Mouse (Mus musculus) 3134 (cell line): ENCODE results near the gene Acaa1a.
A peak's percentile ranks its signal among the peaks of the same experiment; 100 is the strongest.
"Not testable (repeated sequence)": the region's sequence is repeated elsewhere in the genome, so short reads cannot be mapped to it uniquely, and the experiment has no call there.

Experiments used
- DNase-seq: peaks from one replicate; pipeline ENCODE4 v3.0.0-alpha.2; 2011; ENCODE audit warnings: low spot score; ENCODE audit not compliant: insufficient read length; ENCODE audit errors: extremely low read depth

The Acaa1a gene

DNA sequence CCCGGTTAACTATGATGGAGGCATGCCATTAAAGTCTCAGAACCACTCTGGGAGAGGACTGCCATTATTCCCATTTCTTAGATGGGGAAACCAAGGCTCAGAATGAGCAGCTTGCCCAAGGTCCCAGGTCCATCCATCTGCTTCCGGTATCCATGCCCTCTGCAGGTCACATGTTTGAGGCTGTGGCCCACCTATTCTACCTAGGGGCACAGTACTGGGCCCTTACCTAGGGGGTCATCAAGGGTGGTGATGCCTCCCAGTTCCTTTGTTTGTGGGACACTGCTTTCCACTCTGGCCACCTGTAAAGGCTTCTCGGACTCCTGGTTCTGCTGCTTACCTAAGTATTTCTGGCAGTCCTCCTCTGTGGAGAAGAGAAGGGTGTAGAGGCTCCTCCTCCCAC, 1.1 kb upstream of the Acaa1a start:
- DNase-seq: no peak

DNA sequence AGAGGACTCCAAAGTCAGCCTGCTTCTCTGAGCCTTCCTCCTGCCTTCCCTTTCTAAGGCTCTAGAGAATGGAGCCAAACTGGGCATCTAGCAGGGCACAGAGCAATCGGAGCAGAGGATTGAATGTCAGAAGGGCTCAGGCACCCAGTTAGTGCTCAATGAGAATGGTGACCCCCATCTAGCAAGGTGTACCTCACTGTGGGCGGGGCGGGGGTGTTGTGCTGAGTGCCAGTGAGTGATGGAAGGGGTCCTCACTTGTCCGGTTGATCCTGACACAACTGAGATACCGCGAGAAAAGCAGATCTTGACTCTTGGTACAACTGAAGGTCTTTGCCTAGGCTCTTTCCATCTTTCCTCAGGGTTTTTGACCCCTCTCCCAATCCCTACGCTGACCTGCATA, 370 bp upstream of the Acaa1a start:
- no peak for DNase-seq

DNA sequence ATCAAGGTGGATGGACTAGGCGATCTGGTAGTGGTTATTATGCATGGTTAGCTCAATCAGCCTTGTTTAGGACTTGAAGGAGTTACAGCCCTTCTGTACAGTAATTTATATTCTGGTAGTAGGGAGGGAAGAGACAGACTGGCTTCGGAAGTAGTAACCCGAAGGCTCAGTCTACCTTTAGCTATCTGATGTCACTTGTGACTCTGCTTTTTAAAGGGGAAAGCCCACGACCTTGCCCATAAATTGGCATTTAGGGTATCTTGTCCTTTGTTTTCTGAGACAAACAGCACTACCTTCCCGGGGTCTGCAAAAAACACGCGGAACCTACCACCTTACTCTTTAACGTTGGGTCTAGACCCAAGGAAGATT, 720 bp downstream of the Acaa1a start:
- DNase-seq: no peak

DNA sequence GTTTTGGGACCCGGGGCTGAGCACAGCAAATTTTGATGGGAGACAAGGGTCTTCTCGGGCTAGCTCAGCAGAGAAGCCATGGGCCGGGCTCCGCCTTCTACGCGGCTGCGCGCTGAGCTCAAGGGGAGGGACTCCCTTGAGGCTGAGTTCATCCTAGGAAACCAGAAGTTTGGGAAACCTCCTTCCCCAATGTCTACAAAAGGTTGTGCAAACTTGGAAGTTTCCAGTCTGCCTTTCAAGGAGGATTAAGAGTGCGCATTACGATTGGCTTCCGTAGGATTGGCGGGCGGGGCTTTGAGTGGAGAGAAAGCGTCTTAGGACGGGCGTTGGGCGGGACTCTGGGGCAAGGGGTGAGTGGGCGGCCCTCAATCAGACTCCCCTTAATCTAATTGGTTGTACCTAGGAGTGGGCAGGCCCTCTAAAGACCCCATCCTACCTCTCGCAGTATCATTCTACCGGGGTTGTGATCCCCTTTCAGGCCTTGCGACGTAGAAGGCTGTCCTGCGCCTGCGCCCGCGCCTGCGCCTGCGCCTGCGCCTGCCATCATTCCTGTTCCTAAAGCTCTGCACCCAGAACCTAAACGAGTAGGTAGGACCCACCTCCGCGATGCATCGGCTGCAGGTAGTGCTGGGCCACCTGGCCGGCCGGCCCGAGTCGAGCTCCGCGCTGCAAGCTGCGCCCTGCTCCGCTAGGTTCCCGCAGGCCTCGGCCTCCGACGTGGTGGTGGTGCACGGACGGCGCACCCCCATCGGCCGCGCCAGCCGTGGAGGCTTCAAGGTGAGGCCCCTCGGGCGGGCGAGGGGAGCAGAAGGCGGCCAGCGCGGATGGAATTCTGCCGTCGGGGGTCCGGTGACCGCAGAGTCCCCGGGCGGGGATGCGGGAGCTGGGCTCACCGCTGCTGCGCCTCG, 1.7 kb downstream of the Acaa1a start, which contains the start of gene Myd88:
TSS of gene Myd88 (minus strand) at position 503 of the 908 bp plus-strand sequence.
- DNase-seq: peak; percentile 96

DNA sequence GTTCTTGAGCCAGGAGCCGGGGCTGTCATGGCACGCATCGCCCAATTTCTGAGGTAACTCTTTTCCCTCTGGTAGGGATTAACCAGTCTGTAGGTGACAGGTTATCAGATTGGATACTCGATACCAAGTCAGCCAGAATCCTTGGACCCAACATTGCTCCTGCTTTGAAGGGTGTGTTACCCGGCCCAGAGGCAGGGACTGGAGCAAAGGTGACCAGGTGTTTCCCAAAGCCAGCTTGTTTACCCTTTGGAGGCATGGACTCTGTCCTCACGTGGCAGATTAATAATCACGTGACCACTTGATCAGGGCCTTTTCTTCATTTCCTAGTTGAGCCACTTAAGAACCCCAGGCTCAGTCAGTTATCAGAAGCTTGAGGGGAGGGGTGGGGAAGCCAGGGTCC, 3.3 kb downstream of the Acaa1a start:
- DNase-seq: no peak

DNA sequence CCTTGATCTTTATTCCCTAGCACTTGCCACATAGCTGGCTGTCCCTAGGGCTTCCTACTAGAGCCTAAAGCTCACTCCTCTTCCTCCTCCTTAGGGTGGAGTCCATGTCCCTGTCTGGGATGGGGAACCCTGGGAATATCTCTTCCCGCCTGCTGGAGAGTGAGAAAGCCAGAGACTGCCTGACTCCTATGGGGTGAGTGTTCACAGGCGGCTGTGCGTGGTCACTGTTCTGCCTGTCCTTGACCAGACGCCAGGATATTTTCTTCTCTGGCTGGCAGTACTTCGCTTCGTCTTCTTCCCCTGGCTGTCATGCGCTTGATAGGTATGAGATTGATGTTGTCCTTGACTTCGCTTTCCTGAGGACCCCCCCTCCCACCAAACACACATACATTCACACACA, 6.9 kb downstream of the Acaa1a start:
- DNase-seq: no peak

DNA sequence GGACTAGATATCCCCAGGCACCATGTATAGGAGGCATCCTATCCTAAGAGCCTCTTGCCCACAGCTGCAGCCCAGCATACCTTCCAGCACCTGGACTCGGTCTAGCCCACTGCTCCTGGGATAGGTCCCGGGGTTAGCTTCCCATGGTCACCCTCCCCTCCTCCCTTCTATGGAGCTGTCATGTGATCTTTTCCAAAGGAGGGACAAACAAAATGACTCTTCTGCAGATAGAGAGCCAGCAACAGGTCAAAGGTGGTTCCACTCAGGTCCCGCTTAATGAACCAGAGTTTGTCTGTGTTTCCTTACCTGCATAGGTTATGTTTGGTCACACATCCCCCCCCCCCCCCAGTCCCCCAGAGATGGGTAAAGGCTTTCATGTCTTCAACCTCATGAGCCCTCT, 11.1 kb downstream of the Acaa1a start:
- no peak for DNase-seq

DNA sequence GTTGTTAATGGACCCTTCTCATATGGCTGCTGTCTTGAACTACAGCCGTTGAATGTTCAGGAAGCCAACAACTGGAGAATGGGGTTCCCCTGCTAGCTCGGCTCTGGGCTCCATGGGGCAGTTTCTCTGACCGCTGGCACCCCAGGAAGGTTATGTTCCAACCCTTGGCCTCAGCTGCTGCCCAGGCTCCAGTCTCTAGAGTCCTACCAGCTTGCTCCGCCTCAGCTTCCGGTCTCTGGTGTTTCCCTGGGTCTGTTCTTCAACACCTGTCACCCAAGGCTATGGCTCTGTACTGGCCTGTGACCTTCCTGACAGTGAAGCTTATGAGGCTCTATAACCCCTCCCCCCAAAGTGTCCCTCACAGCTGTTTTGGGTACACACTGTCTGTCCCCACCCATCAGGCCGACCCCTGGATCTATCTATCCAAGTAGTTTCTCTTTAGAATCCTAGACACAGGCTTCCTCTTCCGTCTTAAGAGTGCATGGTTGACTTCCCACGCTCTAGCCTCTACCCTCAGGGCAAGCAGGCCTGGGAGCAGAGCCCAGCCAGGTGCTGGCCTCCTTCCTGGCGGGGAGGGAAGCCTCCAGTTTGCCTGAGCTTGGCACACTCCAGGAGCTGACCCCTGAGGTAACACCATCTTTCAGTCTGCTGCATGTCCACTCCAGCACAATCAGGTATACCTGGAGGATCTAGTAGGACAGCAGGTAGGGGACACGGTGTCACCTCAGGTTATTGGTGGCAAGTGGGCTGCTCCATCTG, 11.7 kb downstream of the Acaa1a start:
- no peak for DNase-seq

DNA sequence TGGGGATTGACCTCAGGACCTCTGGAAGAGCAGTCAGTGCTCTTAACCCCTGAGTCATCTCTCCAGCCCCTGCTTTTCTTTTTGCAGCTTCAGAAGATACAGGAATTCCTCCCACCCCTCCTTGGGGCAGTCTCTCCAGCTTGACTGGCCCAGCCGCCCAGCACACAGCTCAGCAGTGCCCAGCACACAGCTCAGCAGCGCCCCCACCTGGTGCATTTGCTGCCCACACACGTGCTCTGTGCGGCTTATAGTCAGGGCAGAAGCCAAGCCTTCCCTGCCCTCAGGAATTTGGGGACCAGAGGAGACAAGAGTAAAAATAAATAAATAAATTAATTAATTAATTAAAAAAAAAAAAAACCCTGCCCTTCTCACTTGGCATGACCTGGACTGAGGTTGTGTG, 12.6 kb downstream of the Acaa1a start:
- DNase-seq: peak; percentile 79

DNA sequence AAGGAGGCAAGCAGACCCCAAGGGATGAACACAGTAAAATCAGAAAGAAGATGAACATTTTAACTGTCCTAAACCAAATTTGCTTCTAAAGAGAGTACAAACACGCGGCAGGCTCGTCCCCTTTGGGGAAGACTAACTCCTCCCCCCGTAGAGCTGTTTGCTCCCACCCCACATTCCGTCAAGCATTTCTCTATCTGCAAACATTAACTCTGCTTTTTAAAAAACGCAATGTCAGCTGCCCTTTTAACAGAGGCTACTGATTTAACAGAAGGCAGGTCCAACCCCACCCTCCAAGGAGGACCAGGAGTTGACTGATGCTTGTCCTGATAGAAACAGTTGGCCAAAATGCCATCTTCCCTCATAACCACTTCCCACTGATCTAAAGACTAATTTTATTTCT, 14.4 kb downstream of the Acaa1a start:
- DNase-seq: no peak

DNA sequence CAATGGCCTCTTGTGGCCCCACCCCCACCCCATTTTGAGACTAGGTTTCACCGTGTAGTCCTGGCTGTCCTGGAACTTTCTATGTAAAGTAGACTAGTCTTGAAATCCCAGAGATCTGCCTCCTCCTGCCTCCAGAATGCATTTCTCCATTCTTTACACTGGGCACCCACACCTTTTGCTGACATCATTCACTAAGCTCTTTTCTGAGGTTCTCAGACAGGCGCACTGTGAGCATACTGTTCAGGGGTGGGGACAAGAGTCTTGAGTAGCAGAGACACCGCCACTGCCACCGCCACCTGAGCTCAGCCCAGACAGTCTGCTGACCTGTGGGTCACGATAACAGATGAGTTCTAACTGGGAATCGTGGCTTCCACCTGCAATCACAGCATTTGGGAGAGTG, 16.5 kb downstream of the Acaa1a start:
- no peak for DNase-seq

DNA sequence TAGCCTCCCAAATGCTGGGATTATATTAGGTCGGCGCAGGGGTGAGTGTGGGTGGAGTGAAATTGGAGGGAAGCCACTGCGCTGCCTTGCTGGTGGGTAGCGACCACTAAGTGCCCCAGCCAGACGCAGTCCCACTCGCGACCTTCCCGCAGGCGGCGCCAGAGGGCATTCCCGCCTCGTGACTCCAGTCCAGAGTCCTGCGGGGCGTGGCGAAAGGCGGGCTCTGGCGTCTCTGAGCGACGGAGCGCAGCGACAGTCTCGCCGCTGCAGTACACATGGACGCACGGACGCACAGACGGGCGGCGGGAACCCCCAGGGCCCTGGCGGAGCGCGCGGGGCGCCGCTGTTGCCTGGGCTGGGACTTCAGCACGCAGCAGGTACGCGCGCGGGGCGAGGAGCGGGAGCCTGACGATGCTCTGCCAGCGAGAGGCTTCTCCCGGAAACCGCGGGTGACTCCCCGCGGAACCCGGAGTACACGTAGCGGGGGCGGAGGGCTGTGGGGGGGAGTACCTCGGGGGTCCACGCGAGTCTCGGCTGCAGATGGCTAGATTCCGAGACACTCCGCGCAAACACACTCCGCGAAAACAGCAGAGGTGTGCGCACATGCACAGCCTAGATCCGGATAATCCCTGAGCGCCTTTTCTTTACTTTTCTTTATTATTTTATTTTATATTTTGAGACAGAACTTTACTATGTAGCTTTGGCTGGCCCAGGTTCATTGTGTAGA, 18.0 kb downstream of the Acaa1a start, which contains the start of gene Xylb:
TSS of gene Xylb (plus strand) at position 51 of the 727 bp plus-strand sequence.
- DNase-seq: peak; percentile 91

DNA sequence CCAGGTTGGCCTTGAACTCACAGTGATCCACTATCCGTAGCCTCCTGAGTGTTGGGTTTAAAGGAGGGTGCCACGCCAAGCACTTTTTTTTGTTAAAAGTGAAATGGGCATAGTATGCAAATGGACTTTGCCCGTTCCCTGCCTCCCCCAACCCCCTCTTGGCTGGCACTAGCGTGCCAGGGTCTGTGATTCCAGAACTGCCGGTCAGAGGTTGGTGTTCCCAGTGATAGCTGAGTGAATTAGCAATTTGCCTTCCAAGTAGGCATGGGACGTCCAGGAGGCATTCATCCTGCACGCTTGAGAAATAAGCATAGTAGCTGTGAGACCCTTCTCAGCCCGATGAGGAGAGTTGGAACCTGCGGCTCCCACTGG, 18.6 kb downstream of the Acaa1a start:
- no peak for DNase-seq

DNA sequence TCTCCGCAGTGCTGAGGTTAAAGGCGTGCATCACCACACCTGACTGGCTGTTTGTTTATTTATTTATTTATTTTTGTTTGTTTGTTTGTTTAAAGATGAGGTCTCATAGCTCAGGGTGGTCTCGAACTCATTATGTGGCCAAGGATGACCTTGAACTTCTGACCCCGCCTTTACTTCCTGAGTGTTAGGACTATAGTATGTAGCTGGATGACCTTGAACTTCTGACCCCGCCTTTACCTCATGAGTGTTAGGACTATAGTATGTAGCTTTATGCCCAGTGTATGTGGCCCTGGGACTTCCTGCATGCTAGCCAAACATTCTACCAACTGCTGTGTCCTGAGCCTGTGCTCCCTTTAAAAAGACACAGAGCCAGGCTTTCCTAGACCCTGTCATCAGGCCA, 21.9 kb downstream of the Acaa1a start:
- DNase-seq: no peak

DNA sequence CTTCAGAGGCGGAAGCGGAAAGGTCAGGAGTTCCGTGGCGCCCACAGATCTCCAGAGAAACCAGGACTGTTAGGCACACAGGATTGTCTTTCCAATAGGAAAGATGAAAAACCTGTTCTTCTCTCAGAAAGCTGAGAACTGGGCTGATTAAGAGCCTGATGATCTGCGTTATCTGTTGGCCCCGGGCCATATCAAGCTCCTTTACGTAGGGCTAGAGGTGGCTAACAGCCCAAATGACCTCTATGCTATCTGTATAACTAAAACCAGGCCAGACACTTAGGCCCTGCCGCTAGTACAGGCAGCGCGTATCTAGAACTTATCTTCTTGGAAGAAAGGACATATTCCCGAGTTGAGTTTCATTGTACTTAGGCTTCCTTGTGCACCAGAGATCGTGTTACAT, 23.8 kb downstream of the Acaa1a start:
- DNase-seq: no peak

DNA sequence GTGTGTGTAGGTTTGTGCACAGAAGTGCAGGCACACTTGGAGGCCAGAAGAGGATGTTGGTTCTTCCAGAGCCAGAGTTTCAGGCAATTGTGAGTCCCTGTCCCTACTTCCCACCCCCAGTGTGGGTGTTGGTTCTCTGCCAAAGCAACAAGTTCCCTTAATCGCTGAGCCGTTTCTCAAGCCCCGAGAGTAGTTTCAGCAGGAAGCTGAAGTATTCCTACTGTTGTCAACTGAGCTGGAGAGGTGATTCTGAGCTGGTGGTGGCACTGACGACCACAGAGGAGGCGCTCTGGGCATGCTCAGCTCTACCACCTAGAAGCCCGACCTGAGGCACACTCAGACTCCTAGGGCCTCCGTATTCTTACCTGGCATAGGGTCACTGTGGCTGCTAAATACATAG, 25.8 kb downstream of the Acaa1a start, which contains the start of gene Slc22a14:
TSS of gene Slc22a14 (minus strand) at position 270 of the 400 bp plus-strand sequence.
- DNase-seq: no peak

DNA sequence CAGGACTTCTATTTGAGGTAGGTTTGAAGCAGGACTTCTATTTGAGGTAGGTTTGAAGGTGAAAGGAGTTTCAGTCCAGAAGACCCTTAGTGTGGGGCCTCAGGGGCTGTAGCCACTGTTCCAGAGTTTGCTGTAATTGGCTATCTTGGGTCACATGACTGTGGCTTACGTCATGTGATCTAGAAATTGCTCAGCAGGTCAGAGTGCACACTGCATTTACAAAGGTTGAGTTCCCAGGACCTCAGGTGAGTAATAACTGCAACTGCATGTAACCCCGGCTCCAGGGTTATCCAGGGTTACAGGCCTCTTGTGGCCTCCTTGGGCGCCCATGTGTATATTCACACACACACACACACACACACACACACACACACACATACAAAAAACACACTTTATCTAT, 28.9 kb downstream of the Acaa1a start:
- DNase-seq: no peak

DNA sequence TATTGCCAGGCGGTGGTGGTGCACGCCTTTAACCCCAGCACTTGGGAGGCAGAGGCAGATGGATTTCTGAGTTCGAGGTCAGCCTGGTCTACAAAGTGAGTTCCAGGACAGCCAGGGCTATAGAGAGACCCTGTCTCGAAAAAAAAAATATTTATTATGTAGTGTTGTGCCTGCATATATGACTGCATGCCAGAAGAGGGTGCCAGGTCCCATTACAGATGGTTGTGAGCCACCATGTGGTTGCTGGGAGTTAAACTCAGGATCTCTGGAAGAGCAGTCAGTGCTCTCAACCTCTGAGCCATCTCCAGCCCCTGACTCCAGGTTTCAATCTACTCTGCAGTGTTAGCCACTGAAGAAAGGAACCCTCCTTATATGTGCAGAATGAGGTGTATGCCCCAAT, 31.3 kb downstream of the Acaa1a start:
- DNase-seq: not testable (repeated sequence)

DNA sequence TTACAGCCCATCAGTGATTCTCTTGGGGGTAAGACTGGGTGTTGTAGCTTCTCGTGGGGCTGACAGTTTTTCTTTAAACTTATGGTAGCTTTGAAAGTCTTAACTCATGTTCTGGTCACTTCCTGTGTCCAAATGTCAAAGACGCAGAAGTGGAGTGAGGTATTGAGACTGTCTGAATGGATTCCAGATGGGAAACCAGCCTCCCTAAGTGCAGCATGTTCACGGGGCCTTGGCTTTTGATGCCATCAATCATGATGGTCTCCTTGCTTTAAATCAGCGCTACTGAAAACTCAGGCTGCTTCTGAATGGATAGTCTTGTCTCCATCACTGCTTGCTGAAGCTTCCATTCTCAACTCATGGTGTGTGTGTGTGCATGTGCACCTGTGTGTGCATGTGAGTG, 31.8 kb downstream of the Acaa1a start:
- no peak for DNase-seq

DNA sequence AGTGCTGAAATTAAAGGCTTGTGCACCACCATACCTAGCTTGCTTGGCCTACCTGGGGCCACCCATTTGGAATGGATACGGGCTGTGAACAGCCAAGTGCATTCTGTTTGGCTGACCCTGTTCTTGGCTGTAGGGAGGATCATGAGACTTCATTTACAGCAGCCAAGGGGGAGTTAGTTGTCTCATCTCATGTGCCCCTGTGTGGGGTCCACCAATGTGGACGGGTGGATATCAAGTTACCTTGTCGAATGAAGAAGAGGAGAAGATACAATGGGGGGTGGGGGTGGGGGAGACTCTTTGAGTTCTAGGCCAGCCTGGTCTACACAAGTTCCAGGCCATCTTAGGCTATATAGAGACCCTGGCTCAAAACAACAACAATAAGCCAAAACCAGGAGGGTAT, 35.5 kb downstream of the Acaa1a start:
- no peak for DNase-seq

DNA sequence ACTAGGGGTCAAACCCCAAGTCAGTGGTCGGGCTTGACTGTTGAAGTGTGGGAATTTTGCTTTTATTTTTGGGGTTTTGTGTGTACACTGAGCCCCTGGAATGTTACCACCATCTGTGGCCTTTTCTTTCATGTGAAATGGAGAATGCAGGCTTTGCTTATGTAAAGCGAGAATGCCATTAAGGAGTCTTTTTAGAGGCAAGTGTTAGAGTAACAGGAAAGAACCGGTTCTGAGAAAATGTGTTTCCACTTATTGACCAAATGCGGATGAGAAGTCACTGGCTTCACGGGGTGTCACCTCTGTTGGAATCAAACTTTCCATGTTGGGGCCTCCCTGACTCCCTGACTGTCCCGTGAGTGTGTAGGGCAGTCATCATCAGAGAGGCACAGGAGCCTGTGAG, 36.1 kb downstream of the Acaa1a start:
- DNase-seq: no peak
